Mouse (Mus musculus): ENCODE data around the gene Fam81b.
"Not testable (repeated sequence)": the region's sequence is repeated elsewhere in the genome, so short reads cannot be mapped to it uniquely, and the experiment has no call there.

Gene Fam81b

GRCm38 (mm10) chr13:76304637-76305122 lies at the start of gene Fam81b:
Gene Fam81b, minus strand, starts transcription at chr13:76305072.
- peak; percentile 10 for DNase-seq

DNA sequence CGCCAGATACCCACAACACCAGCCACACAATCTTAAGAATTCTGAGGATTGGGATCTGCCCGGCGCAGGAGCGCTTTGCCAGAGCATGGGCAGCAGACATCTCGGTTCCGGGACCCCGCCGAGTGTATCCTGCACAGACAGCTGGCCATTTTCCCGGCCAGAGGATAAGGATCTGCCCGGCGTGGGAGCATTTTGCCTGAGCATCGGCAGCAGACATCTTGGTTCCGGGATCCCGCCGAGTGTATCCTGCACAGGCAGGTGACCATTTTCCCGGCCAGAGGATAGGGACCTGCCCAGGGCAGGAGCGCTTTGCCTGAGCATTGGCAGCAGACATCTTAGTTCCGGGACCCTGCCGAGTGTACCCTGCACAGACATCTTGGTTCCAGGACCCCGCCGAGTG lies 41.1 kb upstream of the Fam81b start:
- not testable (repeated sequence) for DNase-seq

DNA sequence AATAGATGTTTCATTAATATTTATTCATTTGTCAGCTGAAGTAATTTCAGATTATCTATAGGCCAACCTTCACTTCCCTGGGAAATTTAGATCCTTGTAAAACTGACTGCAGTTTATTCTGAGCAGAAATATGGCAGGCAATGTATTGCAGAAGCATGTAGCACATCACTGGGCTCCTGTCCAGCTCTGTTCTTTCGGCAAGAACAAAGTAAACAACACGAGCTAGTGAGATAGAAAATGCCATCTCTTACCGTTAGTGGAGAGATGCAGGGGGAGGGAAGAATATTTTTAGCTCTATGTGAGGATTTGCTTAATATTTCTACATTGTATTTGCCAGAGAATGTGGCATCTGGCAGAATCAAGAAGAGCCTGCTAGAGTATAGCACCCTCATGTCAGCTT lies 13.8 kb upstream of the Fam81b start:
- no peak for DNase-seq

GRCm38 (mm10) chr13:76311580-76311979 lies 6.7 kb upstream of the Fam81b start:
- no peak for DNase-seq

- DNase-seq = no peak
Observed at GRCm38 (mm10) chr13:76308811-76309210, 3.9 kb upstream of the Fam81b start.

DNA sequence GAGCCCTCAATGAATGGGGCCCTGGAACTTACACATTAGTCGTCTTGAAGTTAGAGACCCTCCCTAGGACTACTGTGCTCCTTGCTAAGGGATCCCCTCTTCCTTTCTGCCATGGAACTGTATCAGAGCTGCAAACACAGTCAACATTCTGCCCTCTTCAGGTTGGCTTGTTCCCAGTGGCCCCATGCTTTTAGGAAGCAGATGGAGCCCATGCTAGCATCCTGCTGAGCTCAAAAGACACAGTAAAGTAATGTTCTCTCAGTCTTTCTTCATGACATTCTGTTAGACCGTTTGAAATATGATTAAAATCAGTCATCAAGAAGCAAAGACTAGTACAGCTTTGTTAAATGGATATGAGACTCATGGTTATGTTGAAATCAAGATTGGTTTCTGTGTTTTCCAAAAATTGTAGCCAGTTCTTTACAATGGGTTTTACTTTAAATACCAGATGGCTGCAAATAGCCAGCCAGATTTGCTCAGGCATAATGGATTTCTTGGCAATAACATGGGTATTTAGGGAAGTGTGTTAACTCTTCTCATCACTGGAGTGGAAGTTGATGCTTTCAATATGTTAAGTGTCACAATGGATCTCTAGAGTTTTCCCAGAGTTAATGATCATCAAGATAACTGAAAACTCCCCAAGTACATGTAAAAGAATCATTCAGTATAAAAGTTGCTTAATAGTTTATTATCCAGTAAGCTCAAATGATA lies 938 bp upstream of the Fam81b start:
- no peak for DNase-seq

- DNase-seq = no peak
Observed at GRCm38 (mm10) chr13:76305241-76305640, 369 bp upstream of the Fam81b start.

DNA sequence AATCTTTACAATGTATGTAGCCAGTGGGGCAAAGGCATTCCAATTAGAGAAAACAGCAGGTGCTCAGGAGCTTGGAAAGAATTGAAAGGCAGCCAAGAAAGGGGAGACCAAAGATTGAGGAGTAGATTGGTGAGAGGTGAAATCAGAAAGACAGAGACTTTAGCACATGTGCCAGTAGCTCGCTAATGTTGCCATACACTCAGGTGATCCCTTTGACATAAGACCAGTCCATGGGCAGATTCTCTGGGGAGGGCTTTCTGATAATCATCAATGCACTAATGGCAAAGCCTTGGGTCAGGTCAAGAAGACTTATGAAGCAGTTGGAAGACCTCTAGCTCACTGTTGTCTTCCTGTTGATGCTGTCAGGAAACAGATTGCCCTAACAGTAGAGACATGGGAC lies 671 bp downstream of the Fam81b start:
- no peak for DNase-seq

GRCm38 (mm10) chr13:76303160-76303559 lies 1.7 kb downstream of the Fam81b start:
- no peak for DNase-seq

GRCm38 (mm10) chr13:76302056-76302455 lies 2.8 kb downstream of the Fam81b start:
- peak; percentile 3 for DNase-seq

DNA sequence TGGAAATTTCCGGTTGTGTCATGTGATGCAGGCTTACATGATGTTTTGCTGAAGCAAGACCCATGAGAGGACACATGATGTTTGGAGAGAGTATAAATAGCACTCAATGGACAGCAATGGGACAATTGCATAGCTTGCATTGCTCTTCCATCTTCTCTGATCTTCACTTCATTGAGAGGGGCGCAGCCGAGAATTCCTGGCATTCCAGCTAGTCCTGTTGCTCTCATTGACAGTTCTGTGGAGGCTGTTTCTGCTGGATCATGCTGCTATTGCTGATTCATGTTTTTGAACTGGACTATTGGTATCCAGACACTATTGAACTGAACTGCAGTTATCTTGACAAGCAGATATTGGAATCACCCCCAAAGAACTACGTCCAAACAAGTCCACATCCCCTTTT lies 12.8 kb downstream of the Fam81b start:
- no peak for DNase-seq

DNA sequence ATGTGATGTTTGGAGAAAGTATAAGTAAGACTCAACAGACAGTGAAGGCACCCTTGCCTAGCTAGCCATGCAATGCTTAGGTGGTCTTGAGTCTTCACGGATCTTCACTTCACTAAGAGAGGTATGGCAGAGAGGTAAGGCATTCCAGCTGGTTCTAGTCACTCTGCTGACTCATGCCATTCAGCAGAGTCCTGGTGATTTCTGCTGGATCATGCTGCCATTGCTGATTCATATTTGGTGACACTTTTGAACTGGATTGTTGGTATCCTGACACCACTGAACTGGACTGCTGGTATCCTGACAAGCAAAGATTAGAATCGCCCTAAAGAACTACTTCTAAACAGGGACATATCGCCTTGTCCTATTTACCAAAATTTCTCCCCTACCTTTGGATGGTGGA lies 20.3 kb downstream of the Fam81b start:
- no peak for DNase-seq

- DNase-seq = no peak
Observed at GRCm38 (mm10) chr13:76264361-76265026, 40.4 kb downstream of the Fam81b start.

DNA sequence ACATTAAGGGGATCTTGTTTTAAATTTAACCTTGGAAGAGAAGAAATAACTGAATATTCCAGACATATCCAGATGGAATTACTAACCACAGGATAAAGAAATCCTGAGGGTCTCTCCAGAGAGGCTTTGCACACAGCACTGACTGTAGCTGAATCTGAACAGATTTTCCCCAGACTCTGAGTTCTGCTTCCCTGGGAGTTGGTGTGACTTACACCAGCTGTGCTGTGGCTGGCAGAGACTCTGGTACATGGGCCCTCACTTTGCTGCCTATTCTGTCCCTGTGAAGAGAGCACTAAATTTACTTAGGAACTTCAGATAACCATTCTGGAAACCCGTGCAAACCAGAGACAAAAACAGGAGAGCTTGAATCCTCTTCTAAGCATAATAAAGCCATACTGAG lies 46.1 kb downstream of the Fam81b start:
- DNase-seq = no peak

GRCm38 (mm10) chr13:76256350-76256749 lies 48.5 kb downstream of the Fam81b start:
- peak; percentile 19 for DNase-seq

- no peak for DNase-seq
Observed at GRCm38 (mm10) chr13:76250092-76250491, 54.8 kb downstream of the Fam81b start.

GRCm38 (mm10) chr13:76249066-76249465 lies 55.8 kb downstream of the Fam81b start:
- DNase-seq = no peak

- DNase-seq = peak; percentile 41
Observed at GRCm38 (mm10) chr13:76215397-76215796, 89.5 kb downstream of the Fam81b start.

- DNase-seq = no peak
Observed at GRCm38 (mm10) chr13:76214928-76215327, 89.9 kb downstream of the Fam81b start.

DNA sequence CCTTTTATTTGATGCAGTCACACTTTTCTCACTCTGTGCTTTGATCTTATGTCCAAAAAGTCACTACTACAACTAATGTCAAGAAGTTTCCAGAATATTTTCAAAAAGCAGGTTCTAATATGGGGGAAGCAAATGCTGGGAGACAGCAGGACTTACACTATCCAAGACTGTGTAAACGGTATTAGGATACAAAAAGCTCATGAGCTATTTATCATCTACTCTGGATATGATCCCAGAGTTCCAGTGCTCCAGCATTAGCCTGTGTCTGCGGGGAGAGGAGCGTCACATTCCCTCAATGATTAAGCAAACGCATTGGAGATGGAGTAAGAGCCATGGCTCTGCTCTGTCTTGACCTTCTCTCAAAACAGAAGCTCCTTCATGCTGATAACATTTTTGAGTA lies 104.9 kb downstream of the Fam81b start:
- DNase-seq = no peak

- DNase-seq = no peak
Observed at GRCm38 (mm10) chr13:76197297-76197848, 107.5 kb downstream of the Fam81b start.

GRCm38 (mm10) chr13:76195431-76196138 lies 109.3 kb downstream of the Fam81b start:
- no peak for DNase-seq

DNA sequence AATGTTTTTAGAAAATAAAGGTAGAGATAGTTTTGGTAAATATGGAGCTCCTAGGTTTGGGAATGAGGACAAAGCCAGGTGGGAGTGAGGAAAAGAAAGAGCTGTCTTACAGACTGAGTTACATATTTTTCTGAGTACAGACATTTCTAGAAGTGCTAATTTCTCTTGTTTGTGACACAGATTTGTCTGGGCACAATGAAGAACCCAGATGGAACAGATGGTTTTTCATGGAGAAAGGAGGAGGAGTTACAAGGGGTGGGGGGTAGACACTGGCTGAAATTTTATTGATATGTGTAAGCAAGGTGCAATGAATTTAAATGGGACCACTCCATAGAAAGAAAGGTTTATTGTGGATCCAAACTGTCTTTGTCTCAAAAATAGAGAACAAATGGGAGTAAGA lies 109.9 kb downstream of the Fam81b start:
- DNase-seq = no peak

Measured in lung, postnatal 36 days (tissue).